Mouse (Mus musculus) cerebellum, postnatal 36 days (tissue): ENCODE data around the gene Jup.
A peak's percentile ranks its signal among the peaks of the same experiment; 100 is the strongest.

Source experiments
- DNase-seq, 2 experiments: peaks; one replicate each; pipeline ENCODE4 v3.0.0; 2021 to 2022; ENCODE audit warnings: mixed read lengths in 2 of 2

The Jup gene

DNA sequence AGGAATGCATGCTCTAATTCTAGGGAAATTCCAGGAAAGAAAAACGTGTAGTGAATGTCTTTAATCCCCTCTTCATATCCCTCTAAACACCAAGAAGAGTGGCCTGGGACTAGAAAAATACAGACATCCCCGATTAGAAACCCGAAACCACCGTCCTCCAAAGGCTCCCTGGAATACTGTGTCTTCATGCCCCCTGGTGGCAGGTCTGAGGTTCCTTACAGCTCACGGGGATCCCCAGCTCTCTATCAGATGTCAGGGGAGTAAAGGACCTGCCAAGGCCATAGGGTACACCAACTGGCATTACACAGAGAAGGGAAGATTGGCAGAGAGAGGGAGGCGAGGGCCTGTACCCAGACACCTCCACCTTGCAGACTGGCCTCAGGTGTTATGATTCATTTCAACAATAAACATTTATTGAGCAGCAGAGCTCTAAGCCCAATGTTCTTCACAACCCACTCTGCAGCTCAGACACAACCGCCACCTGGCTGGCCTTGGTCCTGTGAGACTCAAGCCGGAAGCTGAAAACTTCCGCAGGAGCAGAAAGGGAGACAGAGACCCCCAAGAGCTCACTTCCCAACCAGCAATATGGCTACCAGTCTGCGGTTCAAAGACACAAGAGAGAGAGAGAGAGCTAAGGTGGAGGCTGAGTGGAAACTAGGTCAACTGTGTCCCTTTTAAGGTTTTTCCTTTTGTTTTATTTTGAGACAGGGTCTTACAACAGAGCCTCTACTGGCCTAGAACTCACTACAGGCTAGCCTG is 10.7 kb upstream of the Jup start:
- DNase-seq = peak; percentile 78 to 81

GRCm38 (mm10) chr11:100406995-100407705 is 9.6 kb upstream of the Jup start:
- peak; percentile 85 to 89 for DNase-seq

- peak in 1 of 2 experiments; percentile 55 for DNase-seq
Observed at GRCm38 (mm10) chr11:100406273-100406672, 8.7 kb upstream of the Jup start.

DNA sequence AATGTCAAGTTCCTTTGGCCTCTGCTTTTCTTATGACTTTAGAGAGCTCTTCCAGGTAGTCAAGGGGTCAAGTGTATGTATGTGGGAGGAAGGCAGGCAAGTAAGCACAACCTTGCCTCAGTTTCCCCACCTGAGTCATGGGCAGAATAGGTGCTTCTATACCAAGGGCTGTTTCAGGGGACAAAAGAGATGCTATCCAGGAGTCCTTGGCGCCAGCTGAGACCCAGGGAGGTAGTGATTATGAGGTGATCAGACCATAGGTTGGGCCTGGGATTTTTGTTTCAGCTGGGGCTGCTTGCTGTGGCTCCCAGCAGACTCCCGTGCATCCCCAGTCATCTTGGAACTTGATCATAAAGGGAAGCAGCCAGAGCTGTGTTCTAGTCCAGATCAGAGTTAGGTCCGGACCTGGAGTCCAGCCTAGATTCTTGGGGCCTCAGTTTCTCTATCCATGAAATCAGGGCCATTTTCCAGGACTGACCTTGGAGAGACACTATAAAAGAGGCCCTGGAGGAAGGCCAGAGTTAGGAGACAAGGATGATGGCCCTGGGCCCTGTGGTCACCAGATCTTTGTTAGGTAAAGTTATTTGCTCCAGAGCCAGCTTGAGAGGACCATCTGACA is 7.0 kb upstream of the Jup start:
- no peak for DNase-seq

GRCm38 (mm10) chr11:100403445-100404134 is 6.0 kb upstream of the Jup start:
- no peak for DNase-seq

DNA sequence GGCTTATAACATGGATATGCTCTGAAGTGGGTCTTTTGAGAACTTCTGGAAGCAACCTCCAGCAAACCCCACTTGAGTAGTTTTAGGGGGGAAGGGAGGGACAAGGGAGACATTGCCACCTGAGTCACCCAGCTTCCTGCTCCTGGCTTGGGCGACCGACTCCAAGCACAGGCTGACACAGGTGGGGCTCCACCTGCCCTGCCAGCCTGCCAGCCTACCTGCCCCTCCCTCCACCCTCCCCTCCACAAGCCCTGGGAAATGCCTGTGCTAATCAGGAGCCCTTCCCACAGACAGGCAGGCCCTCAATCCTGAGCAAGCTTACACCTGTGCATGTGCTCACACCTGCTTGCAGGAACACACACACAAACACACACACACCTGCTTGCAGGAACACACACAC is 5.1 kb upstream of the Jup start:
- no peak for DNase-seq

DNA sequence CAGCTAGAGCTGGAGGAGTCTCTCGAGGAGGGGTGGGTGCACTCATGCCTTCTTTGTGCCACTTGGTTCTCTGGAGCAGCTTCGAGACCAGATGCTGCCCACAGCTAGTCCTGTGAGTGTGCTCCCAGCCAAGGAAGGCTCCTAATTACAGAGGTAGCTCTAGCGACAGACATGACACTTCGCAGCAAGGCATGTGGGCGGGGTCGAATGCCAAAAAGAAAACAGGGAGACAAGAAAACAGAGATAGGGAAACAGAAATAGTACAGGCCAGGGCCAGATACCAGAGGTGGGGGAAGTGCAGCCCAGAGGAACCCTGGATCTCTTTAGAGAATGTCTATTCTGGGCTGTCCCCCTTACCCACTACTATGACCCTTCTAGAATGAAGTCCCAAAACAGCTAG is 4.7 kb upstream of the Jup start:
- DNase-seq = no peak

DNA sequence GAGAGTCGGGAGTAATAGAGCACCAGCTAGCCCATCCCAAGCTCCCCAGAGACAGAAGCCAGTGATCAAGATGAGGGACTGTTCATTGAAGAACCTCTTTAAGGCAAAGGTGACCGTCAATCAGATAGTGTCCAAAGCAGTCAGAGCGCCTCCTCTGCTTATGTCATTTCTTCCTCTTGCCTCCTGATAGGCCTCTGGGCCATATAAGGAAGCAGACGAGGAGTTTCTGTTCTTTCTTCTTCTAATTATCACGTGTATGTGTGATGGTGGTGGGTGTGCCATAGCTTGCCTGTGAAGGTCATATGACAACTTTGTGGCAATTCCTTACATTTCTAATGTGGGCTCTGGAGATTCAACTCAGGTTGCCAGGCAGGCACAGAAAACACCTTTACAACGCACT is 3.3 kb upstream of the Jup start:
- no peak for DNase-seq

DNA sequence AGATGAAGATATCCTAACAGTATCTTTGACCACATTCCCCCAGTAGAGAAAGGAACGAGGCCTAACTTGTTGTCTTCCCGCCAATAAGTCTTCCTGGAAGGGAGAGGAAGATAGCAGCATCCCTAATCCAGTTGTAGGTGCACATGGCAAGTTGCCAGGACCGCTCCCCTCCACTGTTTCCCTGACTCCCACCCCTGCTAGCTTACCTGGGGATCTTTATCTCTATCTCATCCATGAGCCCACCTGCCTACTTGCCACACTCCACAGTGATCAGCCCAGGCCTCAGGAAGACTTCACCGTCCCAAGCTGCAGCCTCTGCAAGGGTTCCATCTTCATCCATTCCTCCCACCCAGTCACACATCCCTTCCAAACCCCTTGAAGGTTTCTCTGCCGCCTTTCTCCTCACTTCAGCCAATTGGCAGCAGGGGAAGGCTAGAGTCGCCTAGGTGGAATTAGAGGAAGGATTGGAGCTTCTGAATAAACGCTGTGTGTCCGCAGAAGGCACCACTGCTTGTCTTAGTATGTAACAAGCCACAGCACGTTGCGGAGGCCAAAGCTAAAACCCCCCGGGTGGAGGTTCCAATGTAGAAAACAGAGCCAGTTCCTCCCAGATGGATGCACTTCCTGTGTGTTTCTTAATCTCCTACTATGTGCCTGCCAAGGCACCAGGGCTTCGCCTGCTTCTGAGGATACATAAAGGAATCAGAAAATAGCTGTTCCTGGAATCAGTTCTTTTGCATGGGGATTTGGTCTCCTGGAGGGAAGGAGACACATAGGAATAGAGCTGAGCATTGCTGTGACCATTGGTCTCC is 2.4 kb upstream of the Jup start:
- no peak for DNase-seq

- DNase-seq = no peak
Observed at GRCm38 (mm10) chr11:100399320-100399719, 1.8 kb upstream of the Jup start.

- DNase-seq = no peak
Observed at GRCm38 (mm10) chr11:100398517-100398916, 954 bp upstream of the Jup start.

DNA sequence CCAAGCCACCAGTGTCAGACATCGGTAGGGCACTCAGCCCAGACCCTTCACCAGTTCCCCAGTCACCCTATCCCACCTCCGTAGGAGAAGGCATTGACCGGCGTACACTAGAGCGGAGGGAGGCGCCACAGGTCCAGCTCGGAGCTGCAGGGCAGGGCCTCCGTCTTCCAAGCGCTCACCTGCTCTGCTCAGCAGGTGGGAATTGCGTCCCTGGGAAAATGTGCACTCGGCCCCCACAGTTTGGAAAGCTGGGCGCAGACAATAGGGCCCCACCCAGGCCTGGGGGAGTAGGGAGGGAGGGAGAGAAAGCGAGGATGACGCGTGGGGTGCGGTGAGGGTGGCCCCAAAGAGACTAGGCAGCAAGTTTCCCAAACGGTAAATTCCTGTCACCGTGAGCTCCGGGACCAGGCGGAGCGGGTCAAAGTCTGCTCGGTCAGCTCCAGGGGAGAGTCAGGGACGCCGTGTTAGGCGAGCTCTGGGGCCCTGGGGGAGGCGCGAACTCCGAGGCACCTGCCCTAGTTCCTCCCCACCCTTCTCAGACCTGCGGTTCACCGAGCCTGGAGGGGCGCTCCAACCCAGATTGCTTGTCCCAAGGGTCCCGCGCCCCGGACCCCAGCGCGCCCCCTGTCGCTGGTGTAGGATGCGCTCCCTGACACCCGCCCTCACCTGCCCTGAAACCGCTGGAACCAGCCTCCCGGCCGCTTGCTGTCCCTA is 520 bp downstream of the Jup start:
- peak; percentile 69 to 72 for DNase-seq

- DNase-seq = peak; percentile 70 to 75
Observed at GRCm38 (mm10) chr11:100395861-100396631, 1.5 kb downstream of the Jup start.

- peak; percentile 81 to 82 for DNase-seq
Observed at GRCm38 (mm10) chr11:100395200-100395599, 2.4 kb downstream of the Jup start.

DNA sequence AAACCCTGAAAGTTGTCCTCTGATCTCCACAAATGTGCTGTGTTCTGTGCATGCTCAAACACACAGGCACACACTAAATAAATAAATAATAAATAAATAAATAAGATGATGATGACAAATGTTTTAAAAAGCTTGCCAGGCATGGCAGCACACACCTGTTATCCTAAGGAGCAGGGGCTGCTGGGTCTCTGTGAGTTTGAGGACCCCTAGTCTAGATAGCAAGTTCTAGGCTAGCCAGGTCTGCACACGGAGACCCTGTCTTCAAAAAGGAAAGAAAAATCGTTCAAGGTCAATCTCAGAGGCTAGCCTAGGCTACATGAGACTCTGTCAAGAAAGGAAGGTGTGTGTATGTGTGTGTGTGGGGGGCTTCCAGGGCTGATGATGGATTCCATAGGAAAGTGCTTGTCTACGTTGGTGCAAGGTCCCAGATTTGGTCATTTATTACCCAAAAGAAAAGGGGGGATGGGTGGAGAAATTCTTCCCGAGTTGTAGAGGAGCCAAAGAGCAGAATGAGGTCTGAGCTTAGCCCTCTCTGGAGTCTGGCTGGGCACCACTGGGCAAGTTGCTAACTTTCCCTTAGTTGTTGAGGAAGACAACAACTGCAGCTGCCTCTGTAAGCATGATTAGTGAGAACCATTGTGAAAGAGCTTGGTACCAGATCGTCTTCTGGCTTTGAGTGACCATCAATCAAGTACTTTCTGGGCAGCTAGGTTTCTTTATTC is 3.0 kb downstream of the Jup start:
- DNase-seq = no peak

GRCm38 (mm10) chr11:100393733-100394132 is 3.8 kb downstream of the Jup start:
- peak in 1 of 2 experiments; percentile 49 for DNase-seq

- no peak for DNase-seq
Observed at GRCm38 (mm10) chr11:100392958-100393357, 4.6 kb downstream of the Jup start.

GRCm38 (mm10) chr11:100391884-100392345 is 5.6 kb downstream of the Jup start:
- no peak for DNase-seq

DNA sequence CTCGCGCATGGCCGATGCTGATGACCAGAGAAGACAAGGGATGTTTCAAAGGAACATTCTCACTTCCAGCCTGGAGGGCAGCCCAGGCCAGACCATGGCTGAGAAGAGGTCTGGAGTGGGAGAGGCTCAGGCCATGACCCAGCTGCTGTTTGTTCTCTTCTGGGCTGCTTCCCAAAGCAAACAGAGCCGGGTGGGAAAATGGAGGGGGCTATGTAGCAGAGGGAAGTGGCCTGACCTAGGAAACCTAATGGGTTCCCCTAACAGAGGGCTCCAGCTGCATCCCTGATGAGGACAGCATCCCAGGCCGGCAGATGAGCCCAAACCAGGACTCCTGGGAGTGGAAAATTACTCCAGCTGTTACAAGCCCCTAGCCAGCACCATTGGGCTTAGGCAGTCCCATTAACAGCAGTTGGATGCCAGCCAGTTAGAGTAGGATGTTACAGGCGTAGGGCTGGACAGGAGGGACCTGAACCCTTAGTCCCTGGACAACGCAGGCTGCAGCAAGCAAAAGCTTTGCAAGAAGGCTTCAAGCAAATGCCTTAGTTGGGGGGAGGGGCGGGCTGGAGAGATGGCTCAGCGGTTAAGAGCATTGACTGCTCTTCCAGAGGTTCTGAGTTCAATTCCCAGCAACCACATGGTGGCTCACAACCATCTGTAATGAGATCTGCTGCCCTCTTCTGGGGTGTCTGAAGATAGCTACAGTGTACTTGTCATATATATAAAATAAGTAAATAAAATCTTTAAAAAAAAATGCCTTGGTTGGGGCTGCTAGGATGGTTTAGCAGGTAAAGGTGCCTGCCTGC is 6.3 kb downstream of the Jup start:
- no peak for DNase-seq
